Mouse (Mus musculus): ENCODE results near the gene Dnali1.

Dnali1 gene

DNA sequence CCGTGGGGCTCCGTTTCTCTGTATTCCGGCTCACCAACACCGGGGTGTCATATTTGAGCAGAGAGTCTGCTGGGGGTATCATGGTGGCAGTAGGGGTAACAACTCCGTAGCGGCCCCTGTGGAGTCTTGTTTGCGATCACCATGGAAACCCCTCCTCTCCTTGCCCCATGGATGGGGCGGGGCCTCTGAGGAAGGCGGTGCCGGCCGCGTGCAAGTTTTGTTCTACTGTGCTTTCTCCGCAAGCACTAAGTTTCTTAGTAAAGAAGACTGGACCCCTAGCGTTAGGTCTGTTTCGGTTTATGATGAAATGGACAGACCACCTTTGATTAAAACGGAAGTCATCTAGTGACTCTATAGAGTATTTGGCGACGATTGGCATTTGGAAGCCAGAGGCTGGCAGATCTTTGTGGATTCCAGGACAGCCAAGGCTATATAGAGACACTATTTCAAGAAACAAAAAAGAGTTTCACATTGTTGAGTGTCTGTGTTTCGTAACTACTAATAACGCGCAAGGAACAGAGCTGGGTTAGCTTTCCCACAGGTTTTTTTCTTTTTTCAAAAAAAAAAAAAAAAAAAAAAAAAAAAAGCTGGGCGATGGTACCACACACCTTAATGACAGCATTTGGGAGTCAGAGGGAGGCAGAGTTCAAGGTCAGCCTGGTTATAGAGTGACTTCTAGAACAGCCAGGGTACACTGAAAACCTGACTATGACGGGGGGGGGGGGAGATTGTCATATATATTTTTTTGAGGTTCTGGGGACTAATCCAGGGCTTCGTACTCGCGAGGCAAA lies at the start of gene Dnali1:
Gene Dnali1, minus strand, starts transcription at position 187 of the 791 bp plus-strand sequence.
- peak; percentile 36 to 56 for DNase-seq

DNA sequence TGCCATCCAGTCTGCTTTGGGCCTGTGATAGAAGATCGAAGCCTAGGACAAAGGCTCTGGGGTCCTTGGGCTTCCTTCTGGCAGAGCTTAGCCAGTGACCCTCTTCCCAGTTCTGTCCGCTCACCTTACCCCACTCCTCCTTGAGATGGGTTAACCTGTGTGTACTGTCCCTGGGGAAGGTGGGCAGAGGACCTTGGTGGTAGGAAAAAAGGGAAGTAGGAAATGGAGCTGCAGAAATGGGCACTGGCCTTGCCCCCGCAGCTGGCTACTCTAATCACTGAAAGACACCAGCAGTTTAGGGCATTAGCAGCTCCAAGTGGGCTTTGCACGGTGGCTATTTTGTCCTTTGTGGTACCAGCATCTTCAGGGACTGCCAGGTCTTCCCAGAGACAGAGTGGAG lies 49.6 kb upstream of the Dnali1 start:
- DNase-seq: no peak

DNA sequence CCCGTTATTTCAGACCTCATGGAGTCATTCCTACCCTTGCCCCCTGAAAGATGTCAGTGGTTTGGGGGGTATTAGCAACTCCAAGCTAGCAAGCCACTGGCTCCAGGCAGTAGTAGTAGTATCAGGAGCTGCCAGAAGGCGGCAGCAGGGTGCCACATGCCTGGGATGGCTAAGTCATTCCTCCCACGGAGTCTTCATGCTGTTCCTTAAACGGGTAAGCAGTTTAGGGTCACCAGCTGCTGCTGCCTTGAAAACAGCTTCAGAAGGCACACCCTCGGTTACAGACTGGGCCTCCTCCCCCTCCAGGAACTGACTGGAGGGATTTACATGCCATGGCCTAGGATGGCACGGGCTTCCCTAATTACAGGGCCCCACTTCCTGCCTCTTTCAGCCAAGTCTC lies 49.1 kb upstream of the Dnali1 start:
- DNase-seq: peak; percentile 84 to 90

DNA sequence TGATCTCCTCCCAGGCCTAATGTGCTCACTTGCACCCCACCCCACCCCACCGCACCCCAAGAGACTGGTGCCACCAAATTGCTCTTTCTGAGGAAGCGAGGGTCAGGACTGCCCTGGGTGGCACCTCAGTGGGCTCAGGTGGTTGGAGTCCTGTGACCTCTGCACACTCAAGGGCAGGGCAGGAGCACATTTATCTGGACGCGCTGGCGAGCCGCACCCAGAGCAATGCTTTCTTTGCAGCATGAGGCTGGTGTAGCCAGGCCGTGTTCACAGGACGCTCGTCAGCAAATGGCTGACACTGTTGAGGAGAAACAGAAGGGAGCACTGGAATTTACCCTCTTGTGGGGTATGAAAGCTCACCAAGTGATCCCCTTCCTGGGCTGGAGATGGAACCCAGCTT lies 39.9 kb upstream of the Dnali1 start:
- DNase-seq: no peak

DNA sequence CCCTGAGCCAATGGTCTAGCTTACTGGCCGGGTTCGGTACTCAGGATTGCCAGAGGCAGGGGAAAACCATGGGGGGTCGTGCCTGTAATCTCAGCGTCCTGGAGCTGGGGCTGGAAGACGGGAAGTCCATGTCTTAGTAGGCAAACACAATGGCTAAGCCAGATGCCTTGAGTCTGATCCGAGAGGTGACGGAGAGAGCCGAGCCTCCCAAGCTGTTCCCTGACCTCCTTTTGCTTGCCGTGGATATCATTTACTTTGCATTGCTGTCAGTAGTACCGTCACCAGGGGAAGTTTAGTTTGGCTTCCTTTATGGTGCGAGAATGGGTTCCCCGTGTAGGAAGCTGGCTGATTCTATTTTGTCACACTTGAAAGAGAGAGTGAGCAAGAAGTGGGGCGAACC lies 35.8 kb upstream of the Dnali1 start:
- no peak for DNase-seq

DNA sequence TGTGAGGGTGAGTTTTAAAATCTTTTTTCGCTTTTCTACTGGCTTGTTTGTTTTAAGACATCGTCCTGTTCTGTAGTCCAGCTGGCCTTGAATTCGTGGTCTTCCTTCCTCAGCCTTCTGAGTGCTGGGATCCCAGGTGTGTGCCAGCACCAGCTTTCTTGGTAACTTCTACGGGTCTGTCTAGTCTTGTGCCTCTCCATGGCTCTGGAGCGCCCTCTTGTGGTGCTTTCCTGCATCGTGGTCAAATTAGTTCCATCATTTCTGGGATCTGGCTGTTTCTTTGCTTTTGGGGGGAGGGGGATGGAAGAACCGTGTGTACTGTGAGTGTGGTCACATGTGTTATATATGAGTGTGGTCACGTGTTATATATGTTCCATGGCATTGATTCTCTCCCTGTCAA lies 34.0 kb upstream of the Dnali1 start:
- peak; percentile 85 to 91 for DNase-seq

DNA sequence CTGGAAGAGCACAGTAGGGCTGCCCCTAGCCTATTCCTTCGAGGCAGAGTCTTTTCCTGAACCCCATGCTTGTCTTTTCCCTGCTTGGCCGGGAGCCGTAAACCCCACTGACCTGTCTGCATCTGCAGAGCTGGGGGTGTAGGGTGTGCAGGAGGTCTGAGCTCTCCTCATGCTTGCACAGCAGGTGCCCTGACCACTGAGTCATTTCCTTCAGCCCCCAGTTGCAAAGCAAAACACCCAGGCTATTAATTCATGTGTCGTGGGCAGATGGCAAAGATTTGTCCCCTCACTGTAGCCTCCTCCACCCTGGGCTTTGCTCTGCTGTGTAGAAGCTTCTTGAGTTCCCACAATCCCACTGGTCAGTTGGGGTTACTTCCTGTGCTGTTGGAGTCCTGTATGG lies 31.9 kb upstream of the Dnali1 start:
- DNase-seq: no peak

DNA sequence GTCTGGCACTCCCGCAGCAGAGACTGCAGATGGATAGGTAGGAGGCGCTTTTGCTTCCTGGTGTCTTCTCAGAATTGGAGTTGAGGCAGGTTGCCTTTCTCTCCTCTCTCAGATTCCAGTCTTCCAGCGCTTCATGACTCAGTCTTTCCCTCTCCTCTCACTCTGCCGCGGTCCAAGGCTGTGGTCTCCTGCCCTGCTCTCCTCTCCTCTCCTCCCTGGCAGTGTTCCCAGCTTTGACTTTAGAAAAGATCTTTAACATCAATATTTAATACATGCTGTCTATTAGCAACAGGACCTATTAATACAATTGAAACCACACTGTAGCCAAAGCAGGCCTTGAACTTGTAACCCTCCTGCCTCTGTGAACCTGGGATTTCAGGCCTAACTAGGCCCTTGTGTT lies 30.6 kb upstream of the Dnali1 start:
- DNase-seq: no peak

DNA sequence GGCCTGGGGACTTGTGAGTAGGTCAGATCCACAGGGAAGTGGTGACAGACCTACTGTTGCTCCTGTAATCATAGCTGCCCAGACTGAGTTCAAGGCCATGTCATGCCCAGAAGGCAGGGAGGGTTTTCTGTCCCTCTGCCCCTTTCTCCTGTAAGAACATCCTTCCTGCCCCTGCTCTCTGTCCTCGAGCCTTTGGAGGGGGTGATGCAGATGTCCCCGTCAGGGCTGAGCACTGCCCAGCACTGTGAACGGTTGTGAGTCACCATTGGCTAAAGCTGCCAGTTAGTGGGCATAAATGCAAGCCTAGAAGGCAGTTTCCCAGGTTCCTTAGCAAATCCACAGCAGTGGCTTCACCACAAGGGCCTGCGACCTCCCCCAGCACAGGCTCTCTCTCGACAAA lies 27.5 kb upstream of the Dnali1 start:
- DNase-seq: no peak

DNA sequence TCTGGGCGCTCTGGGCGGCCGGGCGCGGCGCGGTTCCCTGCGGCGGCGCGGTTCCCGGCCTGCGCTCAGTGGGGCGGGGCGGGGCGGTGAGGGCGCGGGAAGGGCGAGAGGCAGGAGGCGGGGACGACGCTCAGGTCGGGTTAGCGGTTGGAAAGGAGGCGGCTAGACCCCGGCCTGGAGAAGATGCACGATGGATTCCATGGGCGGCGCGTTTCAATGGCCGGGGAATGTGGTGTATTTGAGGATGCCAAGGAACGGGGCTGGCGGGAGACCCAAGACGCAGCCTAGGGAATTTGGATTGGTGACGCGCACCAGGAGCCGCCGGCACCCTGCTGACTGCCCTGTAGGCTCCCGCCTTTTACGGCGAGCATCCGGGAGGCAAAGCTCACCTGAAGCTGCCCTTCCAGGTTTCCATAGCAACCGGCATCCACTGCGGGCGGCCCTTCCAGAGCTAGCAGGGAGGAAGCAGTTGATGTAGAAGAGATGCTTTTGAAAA lies 19.9 kb upstream of the Dnali1 start:
- DNase-seq: peak in 1 of 2 experiments; percentile 78

DNA sequence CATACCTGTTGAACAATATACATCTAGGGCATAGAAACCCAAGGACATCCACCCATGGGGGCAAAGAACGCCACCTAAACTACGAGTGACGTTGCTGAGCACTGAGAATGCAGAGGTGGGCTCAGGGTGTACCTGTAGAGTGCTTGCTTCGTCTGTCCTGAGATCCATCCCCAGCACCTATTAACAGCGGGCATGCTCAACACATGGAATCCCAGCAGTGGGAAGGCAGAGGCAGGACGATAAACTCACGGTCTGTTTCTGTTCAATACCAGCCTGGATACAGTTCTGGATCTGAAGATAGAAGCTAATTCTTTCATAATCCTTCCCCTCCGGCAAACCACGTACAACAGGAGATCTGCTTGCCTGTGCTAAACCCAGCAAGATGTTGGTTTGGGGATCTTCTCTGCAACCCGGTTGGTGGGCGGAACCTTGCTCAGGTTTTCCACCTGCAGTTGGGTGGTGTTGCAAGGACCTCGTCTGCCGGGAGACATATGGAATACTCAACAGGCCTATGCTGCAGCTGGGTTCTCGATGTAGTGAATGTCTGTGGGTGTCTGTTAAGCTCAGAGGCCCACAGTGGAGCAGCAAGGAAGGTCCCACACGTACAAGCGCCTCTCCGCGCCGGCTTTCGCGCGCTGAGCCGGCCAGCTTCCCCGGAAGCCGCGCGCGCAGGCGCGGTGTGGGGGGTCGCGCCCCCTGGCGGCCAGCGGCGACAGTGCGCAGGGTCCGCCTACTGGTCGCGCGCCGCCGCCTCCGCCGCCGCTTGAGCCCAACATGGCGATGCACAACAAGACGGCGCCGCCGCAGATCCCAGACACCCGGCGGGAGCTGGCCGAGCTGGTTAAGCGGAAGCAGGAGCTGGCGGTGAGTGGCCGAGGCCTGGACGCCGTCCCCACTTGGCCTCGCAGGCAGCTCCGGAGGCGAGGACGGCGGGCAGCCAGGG lies 19.2 kb upstream of the Dnali1 start, which contains the start of gene Meaf6:
Gene Meaf6, plus strand, starts transcription at position 732 of the 943 bp plus-strand sequence.
- peak; percentile 96 to 97 for DNase-seq

DNA sequence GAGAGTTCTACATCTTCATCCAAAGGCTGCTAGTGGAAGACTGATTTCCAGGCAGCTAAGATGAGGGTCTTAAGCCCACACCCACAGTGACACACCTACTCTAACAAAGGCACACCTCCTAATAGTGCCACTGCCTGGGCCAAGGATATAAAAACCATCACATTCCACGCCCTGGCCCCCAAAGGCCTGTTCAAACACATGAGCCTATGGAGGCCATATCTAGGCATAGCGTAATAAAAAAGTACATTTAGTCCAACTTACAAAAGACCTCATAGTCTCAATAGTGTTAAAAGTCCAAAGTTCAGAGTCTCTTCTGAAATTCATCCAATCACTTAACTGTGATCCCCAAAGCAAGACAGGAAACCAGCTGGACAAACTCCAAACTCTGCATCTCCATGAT lies 13.2 kb upstream of the Dnali1 start:
- DNase-seq: no peak

DNA sequence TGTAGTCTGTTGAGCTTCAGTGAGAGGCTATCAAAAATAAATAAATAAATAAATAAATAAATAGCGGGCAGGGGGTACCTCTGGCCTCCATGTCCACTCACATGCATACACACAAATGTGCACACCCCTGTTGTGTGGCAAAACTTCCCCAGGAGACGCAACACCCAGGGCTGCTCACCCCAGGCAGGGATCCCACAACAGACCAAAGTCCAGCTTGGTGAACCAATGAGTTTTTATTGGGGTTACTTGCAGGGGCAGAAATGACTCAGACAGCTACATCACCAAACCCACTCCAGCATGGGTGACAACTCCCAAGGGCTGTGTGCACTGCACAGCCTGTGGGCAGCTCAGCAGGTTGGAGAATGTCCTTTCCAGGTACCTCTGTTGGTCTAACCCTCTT lies 12.2 kb upstream of the Dnali1 start:
- DNase-seq: no peak

DNA sequence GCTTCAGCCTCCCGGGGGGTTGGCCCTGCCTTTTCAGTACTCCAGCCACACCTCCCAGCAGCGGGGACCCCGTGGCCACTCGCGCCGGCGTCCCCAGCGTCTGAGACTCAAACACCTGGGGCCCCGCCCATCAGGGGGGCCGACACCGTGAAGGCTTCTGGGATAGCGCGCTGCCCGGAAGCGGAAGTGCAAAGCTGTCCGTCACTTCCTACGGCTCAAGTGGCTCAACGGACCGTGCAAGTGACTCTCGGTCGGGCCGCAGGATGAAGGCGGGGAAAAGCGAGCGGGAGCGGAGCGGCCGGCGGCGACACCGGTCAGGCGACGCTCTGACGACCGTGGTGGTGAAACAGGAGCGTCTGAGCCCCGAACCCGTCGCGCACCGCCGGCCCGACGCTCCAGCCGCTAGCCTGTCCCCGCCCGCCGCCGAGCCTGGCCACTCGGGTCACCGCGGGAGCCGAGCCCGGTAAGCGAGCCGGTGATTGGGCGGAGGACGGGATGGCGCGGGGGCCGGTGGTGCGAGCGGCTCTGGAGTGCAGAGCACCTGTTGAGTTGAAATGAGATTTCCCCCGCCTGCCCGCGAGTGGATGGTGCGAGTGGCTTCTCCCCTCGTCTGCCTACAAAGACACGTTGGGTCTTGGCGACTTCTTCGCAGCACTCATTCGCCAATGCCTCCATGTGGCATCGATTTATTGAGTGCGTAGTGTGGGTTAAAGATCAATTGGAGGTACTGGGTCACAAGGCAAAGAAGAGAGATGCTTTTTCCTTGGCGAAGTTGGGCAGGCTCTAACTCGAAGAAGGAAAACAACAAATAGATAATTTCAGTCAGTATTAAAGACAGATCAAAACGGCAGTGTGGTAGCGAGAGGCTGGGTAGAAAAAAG lies 1.2 kb upstream of the Dnali1 start, which contains the start of gene Snip1:
Gene Snip1, plus strand, starts transcription at position 183 of the 881 bp plus-strand sequence.
- DNase-seq: peak; percentile 97

DNA sequence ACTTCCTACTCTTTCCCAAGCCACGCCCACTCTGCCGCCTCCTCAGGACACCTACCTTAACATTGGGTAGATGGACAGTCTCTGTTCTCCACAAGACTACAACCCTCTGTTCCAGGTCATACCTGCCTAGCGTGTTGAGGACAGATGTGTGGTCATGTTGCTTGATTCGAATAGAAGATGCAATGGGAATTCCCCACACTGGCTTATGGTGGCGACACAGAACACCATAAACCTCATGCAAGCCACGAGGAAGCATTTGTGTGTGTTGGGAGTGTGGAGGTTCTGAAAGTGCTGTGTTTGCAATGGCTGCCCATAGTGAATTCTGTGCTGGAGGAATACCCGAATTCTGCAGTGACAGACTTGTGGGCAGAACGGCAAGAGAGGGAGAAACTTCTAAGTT lies 1.7 kb downstream of the Dnali1 start:
- no peak for DNase-seq

DNA sequence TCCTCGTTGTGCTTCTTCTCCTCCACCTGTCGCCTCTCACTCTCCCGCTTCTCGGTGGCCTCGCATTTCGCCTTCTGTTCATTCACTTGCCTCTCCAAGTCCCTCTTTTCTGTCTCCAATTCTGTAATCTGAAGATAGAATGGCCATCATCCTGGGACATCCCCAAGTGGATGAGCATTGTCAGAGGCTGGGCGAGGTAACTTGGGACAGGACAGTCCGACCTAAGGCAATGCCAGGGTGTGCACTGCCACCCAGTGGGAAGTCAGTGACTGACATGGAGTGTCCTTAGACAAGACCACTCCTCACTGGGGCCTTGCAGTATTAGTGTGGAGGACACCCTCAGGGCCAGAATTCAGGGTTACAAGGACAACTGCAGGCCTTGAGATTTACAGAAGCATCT lies 6.5 kb downstream of the Dnali1 start:
- DNase-seq: peak; percentile 24 to 59

DNA sequence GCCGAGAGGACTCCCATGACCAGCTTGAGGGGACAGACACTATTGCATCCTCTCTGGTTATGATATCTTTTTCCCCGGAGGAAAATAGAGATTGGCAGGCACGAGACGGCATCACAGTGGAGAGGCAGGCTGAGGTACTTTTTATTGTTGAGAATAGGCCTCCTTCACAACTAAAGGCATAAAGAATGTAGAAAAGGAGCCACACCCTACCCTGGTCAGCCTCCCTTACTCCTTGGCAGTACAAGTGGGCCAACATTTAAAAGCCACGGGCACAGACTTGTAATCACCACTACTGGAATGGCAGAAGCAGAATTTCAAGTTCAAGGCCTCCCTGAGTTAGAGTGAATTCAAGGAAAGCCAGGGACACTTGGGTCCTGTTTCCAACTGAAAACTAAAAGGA lies 7.5 kb downstream of the Dnali1 start:
- no peak for DNase-seq

DNA sequence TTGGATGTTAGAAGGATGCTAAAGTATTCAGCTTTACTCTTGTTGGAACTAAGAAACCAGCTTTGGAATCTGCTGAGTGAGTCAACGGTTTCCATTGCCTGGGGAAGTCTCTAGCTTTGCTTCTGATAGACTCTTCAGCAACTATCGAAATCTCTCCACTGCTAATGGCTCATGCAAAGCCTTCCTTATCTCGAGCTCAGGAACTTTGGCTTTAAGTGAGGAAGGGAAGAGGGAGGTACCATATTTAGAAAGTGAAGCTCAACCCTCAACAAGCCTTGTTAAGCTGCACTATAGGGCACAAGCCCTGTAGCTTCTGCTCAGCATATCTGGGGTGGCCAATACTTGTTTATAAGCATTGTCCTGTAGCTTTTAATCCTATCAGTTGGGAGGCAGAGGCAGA lies 8.2 kb downstream of the Dnali1 start:
- DNase-seq: no peak

DNA sequence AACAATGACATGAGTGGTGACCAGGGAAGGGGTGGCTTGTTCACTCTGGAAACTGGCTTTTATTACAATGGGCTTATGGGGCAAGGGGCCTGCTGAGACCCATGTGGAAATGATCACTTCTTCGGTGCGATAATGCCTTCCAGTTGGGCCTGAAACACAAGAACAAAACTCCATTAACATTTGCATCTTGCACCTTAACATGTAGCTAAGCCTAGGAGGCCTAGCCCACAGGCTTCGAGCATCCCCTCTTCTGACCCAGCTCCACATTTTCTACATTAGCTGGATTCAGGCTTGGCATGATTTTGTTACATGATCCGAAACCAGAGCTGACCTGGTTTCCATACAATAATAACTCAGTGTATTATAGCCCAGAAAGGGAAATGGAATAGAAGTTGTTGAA lies 9.0 kb downstream of the Dnali1 start:
- no peak for DNase-seq

DNA sequence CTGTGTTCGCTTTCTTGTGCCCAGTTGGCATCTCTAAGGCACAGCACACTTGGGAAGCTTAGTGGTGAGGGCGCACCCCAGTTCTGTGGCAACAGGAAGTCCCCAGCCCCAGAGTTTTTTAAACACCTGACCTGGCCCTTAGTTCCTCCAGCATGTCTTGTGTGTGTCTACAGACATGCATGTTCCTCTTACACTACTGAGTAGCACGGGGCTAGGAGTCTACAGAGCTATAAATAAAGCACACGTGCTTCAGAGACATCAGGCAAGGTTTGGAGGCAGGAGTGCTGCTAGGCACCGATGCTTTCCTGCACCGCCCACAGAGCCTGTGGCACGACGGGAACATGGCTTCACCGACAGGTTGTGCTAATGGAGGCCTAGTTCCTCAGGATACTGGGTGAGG lies 10.1 kb downstream of the Dnali1 start:
- no peak for DNase-seq

DNA sequence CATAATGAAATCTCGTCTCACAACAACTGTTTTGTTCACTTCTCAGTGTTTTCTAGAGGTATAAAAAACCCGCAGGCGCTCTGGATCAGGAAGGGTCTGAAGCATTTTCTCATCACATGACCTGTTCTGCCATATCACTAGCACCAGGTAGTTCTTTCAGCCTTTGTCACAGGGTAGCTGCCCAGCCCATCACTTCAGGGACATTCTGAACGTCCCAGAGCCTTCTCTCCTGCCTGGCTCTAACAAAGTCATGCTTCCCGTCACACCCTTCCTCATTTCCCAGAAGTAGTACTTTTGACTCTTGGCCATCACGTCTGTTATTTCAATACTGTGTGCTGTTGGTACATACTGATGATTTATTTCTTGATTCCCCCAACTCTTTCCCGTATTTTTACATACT lies 21.0 kb downstream of the Dnali1 start:
- DNase-seq: no peak

DNA sequence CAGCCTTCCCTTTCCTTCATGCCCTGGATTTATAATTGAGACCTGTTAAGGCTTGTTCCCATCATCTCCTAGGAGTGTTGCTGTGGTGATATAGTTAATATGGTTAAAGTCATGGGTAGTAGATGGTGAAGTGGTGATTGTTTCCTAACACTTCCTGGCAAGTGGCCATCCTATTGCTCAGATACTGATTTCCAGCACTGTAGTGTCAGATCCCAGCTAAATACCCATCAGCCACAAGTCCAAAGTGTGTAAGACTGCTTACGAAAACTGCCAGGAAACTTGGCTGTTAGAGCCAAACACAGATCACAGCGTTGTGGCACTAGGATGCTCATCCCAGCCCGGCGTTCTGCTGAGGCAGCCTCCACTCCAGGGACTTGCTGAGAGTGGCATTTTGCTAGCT lies 31.2 kb downstream of the Dnali1 start:
- no peak for DNase-seq

Data from cerebellum, postnatal 25 days (tissue).